Mouse (Mus musculus) bone marrow, adult 2 months (tissue): ENCODE measurements at regions not wholly inside any gene's neighbourhood (a gene's known extent, or its start where the extent isn't known, plus 50 kb on each side); places are given as distances from the start of the nearest gene placed in this dataset.

Source experiments
- CTCF ChIP-seq: fragments of 200-500 bp; IDR thresholded peaks from 2 replicates; pipeline ENCODE4 v1.5.1; 2011; ENCODE audit warnings: low read length, control low read depth; ENCODE audit not compliant: control insufficient read depth, insufficient read depth
- POLR2A ChIP-seq: fragments of 200-500 bp; IDR thresholded peaks from 2 replicates; pipeline ENCODE4 v1.6.1; 2011; ENCODE audit warnings: low read depth, mild to moderate bottlenecking, control low read depth, low read length, borderline replicate concordance; ENCODE audit not compliant: control insufficient read depth

DNA sequence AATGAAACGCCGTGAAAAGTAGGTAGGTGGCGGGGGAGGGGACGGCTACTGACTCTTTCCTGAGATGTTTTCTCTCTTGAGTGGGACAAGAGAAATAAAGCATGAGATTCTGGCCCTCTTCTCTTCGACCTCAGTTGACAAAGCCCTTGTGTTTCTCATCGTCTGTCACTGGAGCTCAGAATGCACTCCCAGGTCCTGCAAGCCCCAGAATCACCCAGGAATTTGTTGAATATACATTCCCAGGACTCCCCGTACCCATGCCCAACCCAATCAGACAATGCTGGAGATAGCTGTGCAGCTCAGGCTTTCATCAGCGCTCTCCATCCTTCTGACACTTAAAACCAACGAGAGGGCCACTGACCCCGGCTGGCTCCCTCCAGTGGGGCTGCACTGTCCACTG, 422.9 kb downstream of the Wdr11 start:
- TF ChIP-seq CTCF (no peak), POLR2A (no peak)
